Mouse (Mus musculus) B cell, adult 67 days (primary cell): ENCODE results near the gene Adgrf3. TPM values are rescaled to one million over a fixed set of nuclear protein-coding genes. Genes with fewer than 3 reads are reported as not detected.

Experiments
- total RNA-seq, 2 experiments: library from RNA; stranded (reverse); gene quantifications; 4 replicates each; pipeline ENCODE4 v1.2.4; 2023

Adgrf3 gene
- total RNA-seq: not detected

DNA sequence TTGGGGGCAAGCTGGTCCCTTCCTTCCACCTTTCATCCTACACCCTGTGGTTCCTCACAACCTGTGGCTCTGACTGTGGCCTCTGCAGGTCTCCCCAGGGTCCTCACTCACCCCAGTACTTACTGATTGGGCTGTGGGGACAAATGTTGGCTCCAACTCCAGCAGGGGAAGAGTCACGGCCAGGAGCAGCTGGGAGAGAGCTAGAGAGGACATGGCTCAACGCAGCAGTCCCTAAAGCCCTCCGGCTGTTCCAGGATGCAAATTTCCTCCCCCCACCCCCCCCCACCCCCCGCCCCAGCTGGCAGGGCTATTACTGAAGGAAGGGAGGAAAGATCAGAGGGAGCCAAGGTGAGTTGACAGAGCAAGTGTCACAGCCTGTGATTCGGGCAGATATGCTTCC, at the start of gene Adgrf3:
Adgrf3 (minus strand) TSS at position 230 of the 400 bp plus-strand sequence.

DNA sequence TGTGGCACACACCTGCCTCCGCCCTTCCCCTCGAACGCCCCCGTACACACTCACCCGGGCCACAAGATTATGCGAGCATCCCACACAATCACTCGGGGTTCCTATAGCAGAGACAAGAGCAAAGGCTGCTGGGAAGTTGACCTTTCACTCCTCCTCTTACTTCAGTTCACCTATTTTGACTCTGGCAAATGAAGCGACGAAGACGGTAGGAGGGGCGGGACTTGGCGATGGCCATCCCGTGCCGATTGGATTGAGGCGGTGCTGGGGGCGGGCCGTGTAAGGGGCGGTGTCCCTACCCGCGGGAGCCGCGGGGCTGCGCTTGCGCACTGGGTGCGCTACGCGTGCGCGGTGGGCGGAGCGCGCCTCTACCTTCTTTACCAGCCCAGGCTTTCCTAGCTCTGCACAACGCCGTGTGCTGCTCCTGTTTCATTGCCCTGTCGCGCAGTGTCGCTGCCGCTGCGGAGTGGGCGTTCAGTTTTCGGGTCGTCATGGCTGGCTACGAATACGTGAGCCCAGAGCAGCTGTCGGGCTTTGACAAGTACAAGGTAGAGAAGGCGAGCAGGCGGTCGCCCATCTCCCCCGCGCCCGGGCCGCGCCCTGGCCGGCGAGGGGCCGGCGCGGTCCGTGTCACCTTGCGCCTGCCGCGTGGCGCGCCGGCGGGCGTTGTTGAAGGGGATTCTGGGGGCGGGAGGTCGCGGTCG, 26.9 kb upstream of the Adgrf3 start, which contains the start of gene Selenoi:
Selenoi (plus strand) TSS at position 311 of the 701 bp plus-strand sequence.

DNA sequence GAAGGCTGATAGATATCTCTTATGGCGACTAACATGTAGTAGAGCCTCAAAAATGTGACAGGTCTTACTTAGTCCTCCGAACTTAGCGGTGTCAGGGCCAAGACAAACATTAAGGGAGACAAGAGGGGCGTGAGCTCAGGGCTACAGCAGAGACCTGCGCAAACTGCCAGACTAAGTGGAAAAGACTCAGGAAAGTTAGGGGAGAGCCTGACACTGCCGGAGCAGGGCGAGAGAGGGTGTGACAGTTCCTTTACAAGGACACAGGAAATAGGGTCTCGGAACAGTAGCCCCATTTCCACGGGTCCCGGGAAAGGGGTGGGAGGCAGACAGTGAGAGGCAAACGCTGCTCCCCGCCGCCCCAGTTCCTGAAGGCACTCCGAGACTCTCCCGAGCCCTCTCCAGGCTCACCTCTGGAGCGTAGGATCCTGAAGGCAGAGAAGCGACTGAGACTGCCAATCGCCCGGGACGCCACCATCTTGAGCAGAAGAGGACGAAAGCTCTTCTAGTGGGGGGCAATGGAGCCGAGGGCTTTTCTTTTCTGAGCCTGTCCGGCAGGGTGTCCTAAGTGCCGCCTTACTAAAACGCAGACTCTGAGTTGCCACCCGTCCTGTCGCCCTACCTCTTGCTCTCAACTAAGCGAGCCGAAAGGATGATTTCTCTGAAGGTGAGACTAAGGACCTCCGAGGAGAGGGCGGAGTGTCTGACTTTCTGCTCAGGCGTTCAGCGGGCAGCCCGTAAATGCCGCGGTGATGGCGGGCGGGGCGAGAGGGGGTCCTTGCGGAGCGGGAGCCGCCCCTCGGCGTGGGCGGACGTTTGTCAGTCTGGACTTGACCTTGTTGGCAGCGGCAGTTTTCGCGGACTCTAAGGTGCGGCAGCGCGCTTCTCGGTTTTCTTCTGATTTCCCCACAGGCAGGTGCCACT, 50.8 kb downstream of the Adgrf3 start, which contains the start of the genes Hadha and Hadhb:
Hadha (minus strand) TSS at position 689 of the 921 bp plus-strand sequence.
Hadhb (plus strand) TSS at position 775 of the 921 bp plus-strand sequence.

Other genes starting within 250 kb of the Adgrf3 start
- not detected for gene Il6, start 192.6 kb downstream of the Adgrf3 start, total RNA-seq
- 1 to 10 TPM; 5.2 to 9.4 TPM for gene Tyms, start 132.1 kb downstream of the Adgrf3 start, total RNA-seq
- gene Garem2, start 100.6 kb downstream of the Adgrf3 start, total RNA-seq: not detected
- not detected for gene 3110082J24Rik, start 99.6 kb downstream of the Adgrf3 start, total RNA-seq
- gene Hadha, start 50.6 kb downstream of the Adgrf3 start, total RNA-seq: 100 to 1,000 TPM; 115 to 117 TPM
- 100 to 1,000 TPM in 1 of 2 experiments, 10 to 100 TPM in 1; 80.2 to 115 TPM for gene Hadhb, start 50.5 kb downstream of the Adgrf3 start, total RNA-seq
- gene Selenoi, start 26.9 kb upstream of the Adgrf3 start, total RNA-seq: 10 to 100 TPM; 18.2 to 26.8 TPM
- gene Drc1, start 75.7 kb upstream of the Adgrf3 start, total RNA-seq: not detected